Mouse (Mus musculus) liver, embryonic 15.5 days (tissue): ENCODE measurements around the gene Olfr1368. TPM values are rescaled to one million over a fixed set of nuclear protein-coding genes. Genes with fewer than 3 reads are reported as not detected.

Source experiments
- ATAC-seq: fragments of 200-750 bp; cut with Nextera tagmentation; 2 replicates; pipeline ENCODE4 v1.8.0; 2017; ENCODE audit warnings: moderate number of reproducible peaks, mild to moderate bottlenecking, moderate library complexity; ENCODE audit not compliant: insufficient read depth
- H3K27ac ChIP-seq: fragments of 300-500 bp; sonication (generic); replicated peaks from 2 replicates; pipeline ENCODE4 v1.5.1; 2015; ENCODE audit warnings: mild to moderate bottlenecking, inconsistent platforms
- H3K27me3 ChIP-seq: fragments of 300-500 bp; sonication (generic); 2 replicates; pipeline ENCODE4 v1.6.1; 2015; ENCODE audit warnings: mild to moderate bottlenecking, inconsistent platforms
- H3K36me3 ChIP-seq: fragments of 300-500 bp; sonication (generic); replicated peaks from 2 replicates; pipeline ENCODE4 v1.6.1; 2015; ENCODE audit warnings: moderate library complexity, mild to moderate bottlenecking, inconsistent platforms
- H3K4me1 ChIP-seq: fragments of 300-500 bp; sonication (generic); replicated peaks from 2 replicates; pipeline ENCODE4 v1.6.1; 2015; ENCODE audit warnings: inconsistent platforms
- H3K4me2 ChIP-seq: fragments of 300-500 bp; sonication (generic); 2 replicates; pipeline ENCODE4 v1.6.1; 2015; ENCODE audit warnings: moderate library complexity, mild to moderate bottlenecking, inconsistent platforms
- H3K4me3 ChIP-seq: fragments of 300-500 bp; sonication (generic); replicated peaks from 2 replicates; pipeline ENCODE4 v1.5.1; 2015; ENCODE audit warnings: mild to moderate bottlenecking, inconsistent platforms
- H3K9ac ChIP-seq: fragments of 300-500 bp; sonication (generic); 2 replicates; pipeline ENCODE4 v1.6.1; 2015; ENCODE audit warnings: moderate library complexity, mild to moderate bottlenecking, inconsistent platforms
- H3K9me3 ChIP-seq: fragments of 300-500 bp; sonication (generic); replicated peaks from 2 replicates; pipeline ENCODE4 v1.6.1; 2016; ENCODE audit warnings: inconsistent platforms
- WGBS: fragments of 180-500 bp; shearing (Covaris S2); methylation state at CpG from one replicate; pipeline ENCODE4 v1.1.7; 2015; ENCODE audit warnings: mixed read lengths; ENCODE audit not compliant: insufficient replicate concordance; 5-methylcytosine and 5-hydroxymethylcytosine counted together
- polyA plus RNA-seq: library from polyadenylated mRNA; unstranded; fragments of >200 nt; fragmentation: Nextera tagmentation; extraction: Ambion mirVana; gene quantifications from 2 replicates; pipeline ENCODE4 v1.2.1, GENCODE M21; 2015

Gene Olfr1368
- polyA plus RNA-seq, 1 experiment from 2014 or later: not detected

- peak; percentile 25; the same call in 1 of the 2 replicates for ATAC-seq
- Histone ChIP-seq H3K4me1 (peaks cover 39% of the 10 kb centered on the region), H3K4me3 (peak overlapping the region; percentile 64), H3K9ac (peak overlapping the region; percentile 50), H3K27ac (no peak overlapping the region), H3K27me3 (peaks cover 18% of the 10 kb centered on the region; the same call in 1 of the 2 replicates), H3K36me3 (no peaks in the 10 kb centered on the region), H3K9me3 (no peaks in the 10 kb centered on the region), H3K4me2 (peak overlapping the region; percentile 84)
- WGBS: 1% methylated on average over 27 of the region's 27 CpGs
Measured at GRCm38 (mm10) chr13:21166936-21167909, 21.6 kb upstream of the Olfr1368 start.

GRCm38 (mm10) chr13:21162591-21162990 is 16.9 kb upstream of the Olfr1368 start:
- Histone ChIP-seq H3K4me2 (no peak overlapping the region), H3K27me3 (peaks cover 47% of the 10 kb centered on the region), H3K27ac (no peak overlapping the region), H3K9me3 (no peaks in the 10 kb centered on the region), H3K4me1 (peaks cover 41% of the 10 kb centered on the region), H3K9ac (no peak overlapping the region), H3K36me3 (no peaks in the 10 kb centered on the region), H3K4me3 (no peak overlapping the region)
- WGBS: 46% methylated on average over 5 of the region's 5 CpGs
- no peak for ATAC-seq

GRCm38 (mm10) chr13:21161591-21161990 is 15.9 kb upstream of the Olfr1368 start:
- Histone ChIP-seq H3K4me1 (peaks cover 31% of the 10 kb centered on the region), H3K27me3 (peaks cover 53% of the 10 kb centered on the region), H3K36me3 (no peaks in the 10 kb centered on the region), H3K9me3 (no peaks in the 10 kb centered on the region), H3K4me3 (peak overlapping the region; percentile 70), H3K9ac (no peak overlapping the region), H3K4me2 (peak overlapping the region; percentile 81), H3K27ac (no peak overlapping the region)
- 36% methylated on average over 2 of the region's 2 CpGs for WGBS
- peak; percentile 27; the same call in 1 of the 2 replicates for ATAC-seq

GRCm38 (mm10) chr13:21160657-21161590 is 15.3 kb upstream of the Olfr1368 start:
- H3K9ac ChIP-seq: peak overlapping the region; percentile 33; the same call in 1 of the 2 replicates
- peak overlapping the region; percentile 70 for H3K4me3 ChIP-seq
- H3K9me3 ChIP-seq: no peaks in the 10 kb centered on the region
- no peaks in the 10 kb centered on the region for H3K36me3 ChIP-seq
- peaks cover 31% of the 10 kb centered on the region for H3K4me1 ChIP-seq
- ATAC-seq: peak; percentile 80
- WGBS: under 1% methylated on average over 32 of the region's 32 CpGs
- H3K4me2 ChIP-seq: peak overlapping the region; percentile 81
- peaks cover 52% of the 10 kb centered on the region for H3K27me3 ChIP-seq
- no peak overlapping the region for H3K27ac ChIP-seq

GRCm38 (mm10) chr13:21160041-21160511 is 14.4 kb upstream of the Olfr1368 start:
- Histone ChIP-seq H3K36me3 (no peaks in the 10 kb centered on the region), H3K9ac (peak overlapping the region; percentile 33), H3K4me1 (peaks cover 31% of the 10 kb centered on the region), H3K4me3 (peak overlapping the region; percentile 70), H3K27ac (no peak overlapping the region), H3K9me3 (no peaks in the 10 kb centered on the region), H3K27me3 (peaks cover 47% of the 10 kb centered on the region), H3K4me2 (peak overlapping the region; percentile 81)
- ATAC-seq: no peak
- under 1% methylated on average over 16 of the region's 16 CpGs for WGBS

GRCm38 (mm10) chr13:21159475-21159819 is 13.8 kb upstream of the Olfr1368 start:
- H3K4me3 ChIP-seq: peak overlapping the region; percentile 70
- WGBS: under 1% methylated on average over 15 of the region's 15 CpGs
- peak overlapping the region; percentile 33 for H3K9ac ChIP-seq
- H3K4me2 ChIP-seq: peak overlapping the region; percentile 81
- H3K27ac ChIP-seq: no peak overlapping the region
- H3K9me3 ChIP-seq: no peaks in the 10 kb centered on the region
- no peaks in the 10 kb centered on the region for H3K36me3 ChIP-seq
- H3K27me3 ChIP-seq: peaks cover 42% of the 10 kb centered on the region
- 0 out of 2 replicates have a peak, but pooled peaks have one; percentile 14 for ATAC-seq
- peaks cover 31% of the 10 kb centered on the region for H3K4me1 ChIP-seq

GRCm38 (mm10) chr13:21158785-21159474 is 13.3 kb upstream of the Olfr1368 start:
- under 1% methylated on average over 19 of the region's 19 CpGs for WGBS
- H3K4me1 ChIP-seq: peaks cover 29% of the 10 kb centered on the region
- H3K9ac ChIP-seq: peak overlapping the region; percentile 33
- peak overlapping the region; percentile 81 for H3K4me2 ChIP-seq
- peak overlapping the region; percentile 70 for H3K4me3 ChIP-seq
- no peak for ATAC-seq
- H3K27me3 ChIP-seq: peaks cover 42% of the 10 kb centered on the region
- H3K27ac ChIP-seq: no peak overlapping the region
- no peaks in the 10 kb centered on the region for H3K36me3 ChIP-seq
- no peaks in the 10 kb centered on the region for H3K9me3 ChIP-seq

- peaks cover 29% of the 10 kb centered on the region for H3K4me1 ChIP-seq
- no peak overlapping the region for H3K27ac ChIP-seq
- H3K4me3 ChIP-seq: no peak overlapping the region
- H3K27me3 ChIP-seq: peaks cover 42% of the 10 kb centered on the region
- no peaks in the 10 kb centered on the region for H3K9me3 ChIP-seq
- H3K9ac ChIP-seq: no peak overlapping the region
- ATAC-seq: no peak
- peak overlapping the region; percentile 81 for H3K4me2 ChIP-seq
- H3K36me3 ChIP-seq: no peaks in the 10 kb centered on the region
- WGBS: 11% methylated on average over 9 of the region's 9 CpGs
Measured at GRCm38 (mm10) chr13:21158071-21158470, 12.4 kb upstream of the Olfr1368 start.

- WGBS: 53% methylated on average over 5 of the region's 5 CpGs
- peaks cover 42% of the 10 kb centered on the region for H3K27me3 ChIP-seq
- ATAC-seq: no peak
- no peak overlapping the region for H3K27ac ChIP-seq
- H3K4me1 ChIP-seq: peaks cover 22% of the 10 kb centered on the region
- H3K9me3 ChIP-seq: no peaks in the 10 kb centered on the region
- H3K4me3 ChIP-seq: no peak overlapping the region
- H3K4me2 ChIP-seq: no peak overlapping the region
- no peak overlapping the region for H3K9ac ChIP-seq
- H3K36me3 ChIP-seq: no peaks in the 10 kb centered on the region
Measured at GRCm38 (mm10) chr13:21155888-21156287, 10.2 kb upstream of the Olfr1368 start.

GRCm38 (mm10) chr13:21142421-21142820 is 3.2 kb downstream of the Olfr1368 start:
- Histone ChIP-seq H3K27ac (no peak overlapping the region), H3K9ac (no peak overlapping the region), H3K4me3 (no peak overlapping the region), H3K9me3 (no peaks in the 10 kb centered on the region), H3K4me1 (no peaks in the 10 kb centered on the region), H3K4me2 (no peak overlapping the region), H3K36me3 (no peaks in the 10 kb centered on the region), H3K27me3 (no peaks in the 10 kb centered on the region)
- no peak for ATAC-seq
- whole genome bisulfite sequencing: 31% methylated on average over 8 of the region's 8 CpGs
